Mouse (Mus musculus): ENCODE data around the gene Defb33. TPM values are rescaled to one million over a fixed set of nuclear protein-coding genes. Genes with fewer than 3 reads are reported as not detected.
A peak's percentile ranks its signal among the peaks of the same experiment; 100 is the strongest.

The Defb33 gene
- polyA plus RNA-seq (2014; fragmentation: Nextera tagmentation; extraction: Ambion mirVana): not detected in 2 replicates

- Histone ChIP-seq H3K4me3 (ENCODE audit: low read depth, low read length) (no peak within 1 kb of the TSS), H3K36me3 (ENCODE audit: control insufficient read depth, insufficient read depth, low read length) (no peaks in the 10 kb centered on the region), H3K4me1 (ENCODE audit: control insufficient read depth, insufficient read depth, low read length) (no peaks in the 10 kb centered on the region), H3K4me2 (ENCODE audit: low read depth, low read length) (no peak within 1 kb of the TSS), H3K27ac (replicated peaks; ENCODE audit: low read depth, low read length) (no peak within 1 kb of the TSS), H3K9me3 (ENCODE audit: control insufficient read depth, low read length) (peaks cover 4% of the 10 kb centered on the region), H3K27me3 (replicated peaks; ENCODE audit: control insufficient read depth, insufficient read depth, low read length) (no peaks in the 10 kb centered on the region), H3K9ac (ENCODE audit: low read depth, low read length) (no peak within 1 kb of the TSS)
- ATAC-seq (ENCODE audit: low read depth) (no peak), DNase-seq (ENCODE audit: low spot score) (no peak)
- WGBS: 85% methylated on average over 2 of the region's 2 CpGs
Measured at GRCm38 (mm10) chr8:20892369-20892768, at the start of gene Defb33. Gene Defb33, plus strand, starts transcription at chr8:20892669.

- Histone ChIP-seq H3K36me3 (ENCODE audit: control insufficient read depth, insufficient read depth, low read length) (no peaks in the 10 kb centered on the region), H3K4me1 (ENCODE audit: control insufficient read depth, insufficient read depth, low read length) (no peaks in the 10 kb centered on the region), H3K4me3 (ENCODE audit: low read depth, low read length) (no peak overlapping the region), H3K27me3 (replicated peaks; ENCODE audit: control insufficient read depth, insufficient read depth, low read length) (no peaks in the 10 kb centered on the region), H3K27ac (replicated peaks; ENCODE audit: low read depth, low read length) (no peak overlapping the region), H3K9me3 (ENCODE audit: control insufficient read depth, low read length) (0 out of 2 replicates have a peak, but pooled peaks cover 8% of the 10 kb centered on the region), H3K9ac (ENCODE audit: low read depth, low read length) (no peak overlapping the region), H3K4me2 (ENCODE audit: low read depth, low read length) (no peak overlapping the region)
- WGBS: 31% methylated on average over 6 of the region's 6 CpGs
- DNase-seq (ENCODE audit: low spot score) (peak; percentile 51), ATAC-seq (ENCODE audit: low read depth) (no peak)
Measured at GRCm38 (mm10) chr8:20874608-20875007, 17.9 kb upstream of the Defb33 start.

- ATAC-seq (ENCODE audit: low read depth) (no peak), DNase-seq (ENCODE audit: low spot score) (no peak)
- H3K27ac ChIP-seq (replicated peaks; ENCODE audit: low read depth, low read length): no peak within 1 kb of the TSS
- no peaks in the 10 kb centered on the region for H3K27me3 ChIP-seq (replicated peaks; ENCODE audit: control insufficient read depth, insufficient read depth, low read length)
- H3K9ac ChIP-seq (ENCODE audit: low read depth, low read length): no peak within 1 kb of the TSS
- H3K4me1 ChIP-seq (ENCODE audit: control insufficient read depth, insufficient read depth, low read length): no peaks in the 10 kb centered on the region
- H3K36me3 ChIP-seq (ENCODE audit: control insufficient read depth, insufficient read depth, low read length): no peaks in the 10 kb centered on the region
- H3K4me3 ChIP-seq (ENCODE audit: low read depth, low read length): no peak within 1 kb of the TSS
- 46% methylated on average over 2 of the region's 2 CpGs for WGBS
- no peak within 1 kb of the TSS for H3K4me2 ChIP-seq (ENCODE audit: low read depth, low read length)
- 0 out of 2 replicates have a peak, but pooled peaks cover 10% of the 10 kb centered on the region for H3K9me3 ChIP-seq (ENCODE audit: control insufficient read depth, low read length)
Measured at GRCm38 (mm10) chr8:20902527-20902926, 10.1 kb downstream of the Defb33 start, which contains the start of gene Gm15056. Gene Gm15056, minus strand, starts transcription at chr8:20902627.

- Histone ChIP-seq H3K4me2 (ENCODE audit: low read depth, low read length) (no peak overlapping the region), H3K4me3 (ENCODE audit: low read depth, low read length) (no peak overlapping the region), H3K27ac (replicated peaks; ENCODE audit: low read depth, low read length) (no peak overlapping the region), H3K36me3 (ENCODE audit: control insufficient read depth, insufficient read depth, low read length) (no peaks in the 10 kb centered on the region), H3K9me3 (ENCODE audit: control insufficient read depth, low read length) (0 out of 2 replicates have a peak, but pooled peaks cover 12% of the 10 kb centered on the region), H3K9ac (ENCODE audit: low read depth, low read length) (no peak overlapping the region), H3K27me3 (replicated peaks; ENCODE audit: control insufficient read depth, insufficient read depth, low read length) (no peaks in the 10 kb centered on the region), H3K4me1 (ENCODE audit: control insufficient read depth, insufficient read depth, low read length) (no peaks in the 10 kb centered on the region)
- WGBS: 87% methylated on average over 2 of the region's 2 CpGs
- DNase-seq (ENCODE audit: low spot score): no peak
- no peak for ATAC-seq (ENCODE audit: low read depth)
Measured at GRCm38 (mm10) chr8:20907119-20907518, 14.7 kb downstream of the Defb33 start.

- no peaks in the 10 kb centered on the region for H3K27me3 ChIP-seq (replicated peaks; ENCODE audit: control insufficient read depth, insufficient read depth, low read length)
- H3K4me1 ChIP-seq (ENCODE audit: control insufficient read depth, insufficient read depth, low read length): no peaks in the 10 kb centered on the region
- WGBS: 58% methylated on average over 2 of the region's 2 CpGs
- H3K27ac ChIP-seq (replicated peaks; ENCODE audit: low read depth, low read length): no peak overlapping the region
- no peak overlapping the region for H3K4me2 ChIP-seq (ENCODE audit: low read depth, low read length)
- no peak overlapping the region for H3K9ac ChIP-seq (ENCODE audit: low read depth, low read length)
- no peak for ATAC-seq (ENCODE audit: low read depth)
- no peak overlapping the region for H3K4me3 ChIP-seq (ENCODE audit: low read depth, low read length)
- no peak for DNase-seq (ENCODE audit: low spot score)
- H3K36me3 ChIP-seq (ENCODE audit: control insufficient read depth, insufficient read depth, low read length): no peaks in the 10 kb centered on the region
- 0 out of 2 replicates have a peak, but pooled peaks cover 13% of the 10 kb centered on the region for H3K9me3 ChIP-seq (ENCODE audit: control insufficient read depth, low read length)
Measured at GRCm38 (mm10) chr8:20908256-20908655, 15.8 kb downstream of the Defb33 start.

- Histone ChIP-seq H3K27ac (replicated peaks; ENCODE audit: low read depth, low read length) (no peak overlapping the region), H3K9me3 (ENCODE audit: control insufficient read depth, low read length) (0 out of 2 replicates have a peak, but pooled peaks cover 13% of the 10 kb centered on the region), H3K9ac (ENCODE audit: low read depth, low read length) (no peak overlapping the region), H3K36me3 (ENCODE audit: control insufficient read depth, insufficient read depth, low read length) (no peaks in the 10 kb centered on the region), H3K4me2 (ENCODE audit: low read depth, low read length) (no peak overlapping the region), H3K4me1 (ENCODE audit: control insufficient read depth, insufficient read depth, low read length) (no peaks in the 10 kb centered on the region), H3K4me3 (ENCODE audit: low read depth, low read length) (no peak overlapping the region), H3K27me3 (replicated peaks; ENCODE audit: control insufficient read depth, insufficient read depth, low read length) (no peaks in the 10 kb centered on the region)
- WGBS: 82% methylated on average over 1 of the region's 1 CpGs
- DNase-seq (ENCODE audit: low spot score): no peak
- no peak for ATAC-seq (ENCODE audit: low read depth)
Measured at GRCm38 (mm10) chr8:20912288-20912687, 19.8 kb downstream of the Defb33 start.

- H3K4me2 ChIP-seq (ENCODE audit: low read depth, low read length): no peak within 1 kb of the TSS
- no peaks in the 10 kb centered on the region for H3K36me3 ChIP-seq (ENCODE audit: control insufficient read depth, insufficient read depth, low read length)
- ATAC-seq (ENCODE audit: low read depth) (no peak), DNase-seq (ENCODE audit: low spot score) (no peak)
- 79% methylated on average over 3 of the region's 3 CpGs for WGBS
- no peak within 1 kb of the TSS for H3K27ac ChIP-seq (replicated peaks; ENCODE audit: low read depth, low read length)
- H3K9ac ChIP-seq (ENCODE audit: low read depth, low read length): no peak within 1 kb of the TSS
- no peaks in the 10 kb centered on the region for H3K4me1 ChIP-seq (ENCODE audit: control insufficient read depth, insufficient read depth, low read length)
- H3K4me3 ChIP-seq (ENCODE audit: low read depth, low read length): no peak within 1 kb of the TSS
- H3K27me3 ChIP-seq (replicated peaks; ENCODE audit: control insufficient read depth, insufficient read depth, low read length): no peaks in the 10 kb centered on the region
- 0 out of 2 replicates have a peak, but pooled peaks cover 6% of the 10 kb centered on the region for H3K9me3 ChIP-seq (ENCODE audit: control insufficient read depth, low read length)
Measured at GRCm38 (mm10) chr8:20921971-20922370, 29.5 kb downstream of the Defb33 start, which contains the start of gene Gm6040. Gene Gm6040, minus strand, starts transcription at chr8:20922071.

- H3K9me3 ChIP-seq (ENCODE audit: control insufficient read depth, low read length): peaks cover 4% of the 10 kb centered on the region
- no peak for ATAC-seq (ENCODE audit: low read depth)
- no peaks in the 10 kb centered on the region for H3K4me1 ChIP-seq (ENCODE audit: control insufficient read depth, insufficient read depth, low read length)
- no peak within 1 kb of the TSS for H3K9ac ChIP-seq (ENCODE audit: low read depth, low read length)
- DNase-seq (ENCODE audit: low spot score): no peak
- no peak within 1 kb of the TSS for H3K27ac ChIP-seq (replicated peaks; ENCODE audit: low read depth, low read length)
- H3K4me3 ChIP-seq (ENCODE audit: low read depth, low read length): no peak within 1 kb of the TSS
- H3K27me3 ChIP-seq (replicated peaks; ENCODE audit: control insufficient read depth, insufficient read depth, low read length): no peaks in the 10 kb centered on the region
- no peaks in the 10 kb centered on the region for H3K36me3 ChIP-seq (ENCODE audit: control insufficient read depth, insufficient read depth, low read length)
- H3K4me2 ChIP-seq (ENCODE audit: low read depth, low read length): no peak within 1 kb of the TSS
- WGBS: 73% methylated on average over 3 of the region's 3 CpGs
Measured at GRCm38 (mm10) chr8:20944610-20945009, 52.1 kb downstream of the Defb33 start, which contains the start of gene AY761185. Gene AY761185, minus strand, starts transcription at chr8:20944710.

Measured in embryonic facial prominence, embryonic 14.5 days (tissue).